Mouse (Mus musculus) liver, adult 2 months (tissue): Measurements from ENCODE around the gene Ccp110.

ENCODE experiments used
- CTCF ChIP-seq: fragments of 200-500 bp; IDR thresholded peaks from 2 replicates; pipeline ENCODE4 v1.5.1; 2011; ENCODE audit warnings: low read depth, low read length, control low read depth
- POLR2A ChIP-seq: fragments of 200-500 bp; IDR thresholded peaks from 2 replicates; pipeline ENCODE4 v1.6.1; 2011; ENCODE audit warnings: low read length, control low read depth; ENCODE audit not compliant: insufficient read depth; ENCODE audit errors: extremely low read depth

DNA sequence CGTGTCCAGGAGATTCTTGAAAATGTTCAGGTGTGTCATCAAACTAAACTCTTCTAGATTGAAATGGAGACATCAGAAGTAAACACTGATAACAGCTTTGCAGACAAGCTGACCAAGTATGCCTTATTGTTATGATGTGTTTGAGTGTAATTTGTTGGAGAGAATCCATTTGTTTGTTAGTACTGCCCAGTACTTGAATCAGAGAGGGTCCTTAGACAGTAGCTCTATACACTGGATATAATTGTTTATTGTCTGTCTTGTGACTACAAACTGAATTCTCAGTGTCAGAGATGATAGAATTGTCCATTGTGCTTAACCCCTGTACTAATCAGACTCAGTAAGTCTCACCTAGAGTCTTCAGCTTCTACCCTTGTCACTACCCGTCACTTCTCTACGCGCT lies 5.7 kb downstream of the Ccp110 start:
- TF ChIP-seq POLR2A (no peak), CTCF (no peak)
